ENCODE assay signal across 21 mouse cellular contexts in the genomic region with DNA sequence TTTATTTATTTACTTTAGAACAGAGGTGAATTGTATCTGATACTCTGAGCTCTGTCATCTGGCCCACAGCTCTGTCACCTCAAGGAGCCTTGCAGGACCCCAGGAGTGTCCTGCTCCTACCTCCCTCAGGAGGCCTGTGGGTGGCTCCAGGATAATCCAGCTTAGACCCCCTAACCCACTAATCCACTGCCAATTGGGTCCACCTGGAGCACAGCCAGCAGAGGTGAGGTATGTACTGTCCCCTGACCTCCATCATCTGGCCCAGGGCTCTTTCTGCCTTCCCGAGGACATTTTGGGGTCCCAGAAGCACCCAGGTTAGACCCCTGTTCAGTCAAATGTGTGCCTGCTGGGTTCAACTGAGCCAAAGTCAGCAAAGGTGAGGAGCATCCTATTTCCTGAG. TPM values are rescaled to one million over a fixed set of nuclear protein-coding genes. Genes with fewer than 3 reads are reported as not detected.
A peak's percentile ranks its signal among the peaks of the same experiment; 100 is the strongest.
DNase-seq lines count a peak whose midpoint lies in the region; ATAC-seq and TF ChIP-seq lines count a peak whose summit lies in the region.
"Had no signal": no experiment of that assay in that cellular context is flagged by ENCODE, and none has a peak within 500 bp of the region (broad histone marks: within the 10 kb centered on the region; RNA-seq: fewer than 3 reads in every experiment).

No protein-coding gene starts in this region.

- H3K9me3 ChIP-seq in heart, embryonic 10.5 days: peaks cover 7% of the 10 kb centered on the region; the same call in 1 of the 2 replicates
- peaks cover 4% of the 10 kb centered on the region for H3K9me3 ChIP-seq in embryonic facial prominence, embryonic 10.5 days
- H3K9me3 ChIP-seq in stomach, postnatal 0 days (ENCODE audit: control insufficient read depth, low read length): no peaks in the 10 kb centered on the region
- no peaks in the 10 kb centered on the region; the same call in 1 of the 2 replicates for H3K9me3 ChIP-seq in forebrain, embryonic 10.5 days
- H3K9me3 ChIP-seq: G1E had no signal

- H3K27me3 ChIP-seq in heart, embryonic 10.5 days (ENCODE audit: insufficient read depth, poor library complexity, severe bottlenecking): no peaks in the 10 kb centered on the region
- H3K27me3 ChIP-seq in embryonic facial prominence, embryonic 10.5 days (replicated peaks; ENCODE audit: low read depth, poor library complexity, severe bottlenecking): no peaks in the 10 kb centered on the region
- no peaks in the 10 kb centered on the region for H3K27me3 ChIP-seq in stomach, postnatal 0 days (ENCODE audit: control insufficient read depth, insufficient read depth, low read length)
- no peaks in the 10 kb centered on the region for H3K27me3 ChIP-seq in forebrain, embryonic 10.5 days (ENCODE audit: poor library complexity, severe bottlenecking)
- H3K27me3 ChIP-seq: CH12.LX had no signal

- intact Hi-C loops in heart, postnatal 36 days (cut with DNase I): no loop called here

- no peak for TF ChIP-seq CTCF in stomach, postnatal 0 days (IDR thresholded peaks at IDR 0.05; ENCODE audit: low read depth)

- no peaks in the 10 kb centered on the region for H3K4me1 ChIP-seq in heart, embryonic 10.5 days
- H3K4me1 ChIP-seq in embryonic facial prominence, embryonic 10.5 days: no peaks in the 10 kb centered on the region
- no peaks in the 10 kb centered on the region for H3K4me1 ChIP-seq in stomach, postnatal 0 days (replicated peaks; ENCODE audit: control insufficient read depth, insufficient read depth)
- H3K4me1 ChIP-seq in forebrain, embryonic 10.5 days: peaks cover 7% of the 10 kb centered on the region; the same call in 1 of the 2 replicates

- no peak overlapping the region for H3K27ac ChIP-seq in heart, embryonic 10.5 days
- H3K27ac ChIP-seq in embryonic facial prominence, embryonic 10.5 days (replicated peaks): no peak overlapping the region
- H3K27ac ChIP-seq in stomach, postnatal 0 days (replicated peaks): no peak overlapping the region
- H3K27ac ChIP-seq in forebrain, embryonic 10.5 days: no peak overlapping the region

- H3K4me3 ChIP-seq in heart, embryonic 10.5 days: no peak overlapping the region
- no peak overlapping the region for H3K4me3 ChIP-seq in embryonic facial prominence, embryonic 10.5 days
- no peak overlapping the region for H3K4me3 ChIP-seq in stomach, postnatal 0 days (ENCODE audit: low read depth, low read length)
- H3K4me3 ChIP-seq in forebrain, embryonic 10.5 days: no peak overlapping the region

- TF ChIP-seq EP300 in stomach, postnatal 0 days (optimal IDR thresholded peaks at IDR 0.05): no peak

- ATAC-seq in stomach, postnatal 0 days (ENCODE audit: low FRiP score, low TSS enrichment): no peak
- ATAC-seq: activated CD4-positive, CD25-positive, alpha-beta regulatory T cell, adult 4 months; CD4-positive, CD25-positive, alpha-beta regulatory T cell, adult 4 months had no signal

- no peaks in the 10 kb centered on the region for H3K36me3 ChIP-seq in heart, embryonic 10.5 days
- no peaks in the 10 kb centered on the region for H3K36me3 ChIP-seq in embryonic facial prominence, embryonic 10.5 days (replicated peaks)
- H3K36me3 ChIP-seq in stomach, postnatal 0 days (ENCODE audit: control insufficient read depth, insufficient read depth, low read length): no peaks in the 10 kb centered on the region
- no peaks in the 10 kb centered on the region for H3K36me3 ChIP-seq in forebrain, embryonic 10.5 days (replicated peaks)
- H3K36me3 ChIP-seq: G1E had no signal

- 63% methylated on average over 1 of the region's 1 CpGs for WGBS in heart, embryonic 10.5 days
- 76% methylated on average over 1 of the region's 1 CpGs for WGBS in embryonic facial prominence, embryonic 10.5 days
- WGBS in stomach, postnatal 0 days: 94% methylated on average over 1 of the region's 1 CpGs
- 90% methylated on average over 1 of the region's 1 CpGs for WGBS in forebrain, embryonic 10.5 days

- no peak overlapping the region for H3K4me2 ChIP-seq in stomach, postnatal 0 days (replicated peaks; ENCODE audit: low read depth)

- DNase-seq in heart, adult 11 months: peak; percentile 73
- DNase-seq in heart, adult 9 months (ENCODE audit: low spot score in 2 of 2): no peak
- DNase-seq in heart, embryonic 10.5 days (ENCODE audit: low spot score): peak; percentile 64
- DNase-seq in heart, postnatal 36 days: no peak
- DNase-seq in embryonic facial prominence, embryonic 10.5 days (ENCODE audit: low spot score): peak; percentile 6
- peak; percentile 6 for DNase-seq in stomach, postnatal 0 days (ENCODE audit: low spot score)
- DNase-seq in ovary, adult 18-20 months (ENCODE audit: low spot score): no peak
- DNase-seq in forebrain, embryonic 10.5 days (ENCODE audit: extremely low spot score, low spot score): no peak
- DNase-seq: adrenal gland, adult 2 months; adrenal gland, adult 8-10 months; adrenal gland, postnatal 10 days; adrenal gland, postnatal 14 days; adrenal gland, postnatal 25 days; adrenal gland, postnatal 36 days; B cell, adult 2 months; cerebellum, adult 11 months; cerebellum, adult 11-12 months had no signal

- no peak overlapping the region for H3K9ac ChIP-seq in stomach, postnatal 0 days (ENCODE audit: low read length)

RNA-seq across cellular contexts. Expression of a gene that starts 25.9 kb away (rescaled TPM):
- polyA plus RNA-seq in heart, embryonic 10.5 days (2016; fragmentation: Nextera tagmentation; extraction: Ambion mirVana): 101 and 118 TPM in 2 replicates
- total RNA-seq in heart, postnatal 36 days (2021): 10 to 100 TPM; 77.7 to 78.6 TPM
- polyA plus RNA-seq in embryonic facial prominence, embryonic 10.5 days (2016; fragmentation: Nextera tagmentation; extraction: Ambion mirVana): 98.5 and 99.8 TPM in 2 replicates
- 66.8 and 66.9 TPM in 2 replicates for polyA plus RNA-seq in stomach, postnatal 0 days (2015; fragmentation: Nextera tagmentation; extraction: Ambion mirVana)
- polyA plus RNA-seq in forebrain, embryonic 10.5 days (2016; fragmentation: Nextera tagmentation; extraction: Ambion mirVana): 83.0 and 84.6 TPM in 2 replicates

RNA-seq across cellular contexts. Expression of a gene that starts 33.4 kb away (rescaled TPM):
- 36.6 and 44.1 TPM in 2 replicates for polyA plus RNA-seq in heart, embryonic 10.5 days (2016; fragmentation: Nextera tagmentation; extraction: Ambion mirVana)
- 10 to 100 TPM; 27.4 to 31.4 TPM for total RNA-seq in heart, postnatal 36 days (2021)
- 48.5 and 56.7 TPM in 2 replicates for polyA plus RNA-seq in embryonic facial prominence, embryonic 10.5 days (2016; fragmentation: Nextera tagmentation; extraction: Ambion mirVana)
- 38.1 and 39.3 TPM in 2 replicates for polyA plus RNA-seq in stomach, postnatal 0 days (2015; fragmentation: Nextera tagmentation; extraction: Ambion mirVana)
- 52.0 and 53.7 TPM in 2 replicates for polyA plus RNA-seq in forebrain, embryonic 10.5 days (2016; fragmentation: Nextera tagmentation; extraction: Ambion mirVana)

Comparison
In these comparisons a context has a peak if more than half of its experiments do, and no peak if none do; other contexts are left out.
1. DNase-seq: peak in heart, adult 11 months (single experiment), heart, embryonic 10.5 days (single experiment), embryonic facial prominence, embryonic 10.5 days (single experiment) and stomach, postnatal 0 days (single experiment); none in heart, adult 9 months (0 of 2), heart, postnatal 36 days (0 of 2), ovary, adult 18-20 months (single experiment) and forebrain, embryonic 10.5 days (single experiment).